Mouse (Mus musculus) liver, embryonic 18 days (tissue): ENCODE results near the gene Tle4. TPM values are rescaled to one million over a fixed set of nuclear protein-coding genes. Genes with fewer than 3 reads are reported as not detected.

Source experiments
- polyA plus RNA-seq: library from polyadenylated mRNA; depleted of rRNA; stranded (reverse); fragments of >200 nt; gene quantifications from 2 replicates; pipeline ENCODE4 v1.2.3, GENCODE M21; 2012; rRNA removed

The Tle4 gene
- polyA plus RNA-seq, result 3.3 and 3.5 TPM in 2 replicates

DNA sequence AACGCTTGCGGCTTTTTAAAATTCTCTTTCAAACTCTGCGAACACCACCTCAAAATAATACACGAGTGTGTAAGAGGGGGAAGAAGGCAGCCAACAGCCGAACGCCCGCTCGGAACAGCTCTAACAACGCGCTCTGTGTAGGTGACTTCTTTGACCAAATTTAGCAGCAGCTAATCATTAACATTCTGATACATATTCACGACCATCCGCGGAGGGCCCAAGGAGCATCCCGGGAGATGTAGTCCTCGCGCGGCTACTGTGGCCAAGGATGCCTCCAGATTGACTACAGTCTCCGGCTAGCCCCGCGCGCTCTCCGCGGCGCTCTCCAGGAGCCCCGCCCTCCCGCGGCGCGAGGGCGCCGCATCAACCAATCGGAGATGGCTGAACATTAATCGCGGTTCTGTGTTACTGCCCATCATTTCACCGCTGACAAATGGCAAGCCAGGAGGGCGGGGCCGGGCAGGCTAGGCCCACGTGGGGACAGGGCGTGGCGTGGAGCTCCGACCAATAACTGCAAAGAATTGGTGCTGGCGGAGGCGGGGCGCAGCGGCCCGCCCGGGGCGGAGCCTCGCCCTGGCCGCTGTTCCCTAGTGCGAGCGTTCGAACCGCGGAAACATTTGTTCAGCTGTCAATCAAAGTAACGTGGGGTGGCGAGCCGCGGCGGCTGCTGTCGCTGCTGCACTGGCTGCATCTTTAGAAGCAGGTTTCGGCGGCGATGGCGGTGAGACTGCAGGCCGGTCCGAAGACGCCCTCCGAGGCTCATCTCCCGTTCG is at the start of gene Tle4:
Gene Tle4 (minus strand): TSS at position 135 of the 773 bp plus-strand sequence.

